Comparison of ENCODE assay signal across 8 mouse cellular contexts in genomic region chr2:93809931-93810330, GRCm38 (mm10). TPM values are rescaled to one million over a fixed set of nuclear protein-coding genes. Genes with fewer than 3 reads are reported as not detected.
DNase-seq lines count a peak whose midpoint lies in the region; TF ChIP-seq lines count a peak whose summit lies in the region.

No protein-coding gene starts in this region.

- peaks cover 2% of the 10 kb centered on the region; the same call in 1 of the 2 replicates for H3K79me2 ChIP-seq in heart, adult 2 months (replicated peaks; ENCODE audit: control insufficient read depth, insufficient read depth, low read length)

- TF ChIP-seq EP300 in heart, adult 2 months (IDR thresholded peaks at IDR 0.05; ENCODE audit: insufficient read depth, low read depth, low read length) = no peak

- H3K4me1 ChIP-seq in heart, adult 2 months (ENCODE audit: control insufficient read depth, insufficient read depth, low read length) = no peaks in the 10 kb centered on the region
- H3K4me1 ChIP-seq in small intestine, adult 2 months (ENCODE audit: control insufficient read depth, insufficient read depth, insufficient read length, low read length) = no peaks in the 10 kb centered on the region; the same call in 1 of the 2 replicates

- TF ChIP-seq POLR2A in heart, adult 2 months (IDR thresholded peaks at IDR 0.05; ENCODE audit: insufficient read depth, low read depth, low read length) = no peak
- no peak for TF ChIP-seq POLR2A in small intestine, adult 2 months (IDR thresholded peaks at IDR 0.05; ENCODE audit: low read depth, low read length)

- DNase-seq in heart, adult 2 months = peak; percentile 30 to 50
- DNase-seq in heart, adult 8-10 months (ENCODE audit: low spot score) = no peak
- peak; percentile 35 for DNase-seq in thymus, postnatal 25 days
- DNase-seq in thymus, postnatal 10 days (ENCODE audit: low spot score in 2 of 2) = no peak
- DNase-seq in embryo, embryonic 10.5 days (ENCODE audit: low spot score) = peak; percentile 61
- peak; percentile 68 to 72 for DNase-seq in kidney, postnatal 4 days
- no peak for DNase-seq in c-Kit-positive CD71-positive TER-119-positive erythroid progenitor cells, embryonic 14.5 days (ENCODE audit: low spot score)

- H3K27me3 ChIP-seq in heart, adult 2 months (ENCODE audit: control insufficient read depth, insufficient read depth, low read length) = no peaks in the 10 kb centered on the region
- no peaks in the 10 kb centered on the region for H3K27me3 ChIP-seq in small intestine, adult 2 months (ENCODE audit: control insufficient read depth, insufficient read depth, low read length)

- no peak overlapping the region for H3K27ac ChIP-seq in heart, adult 2 months
- H3K27ac ChIP-seq in small intestine, adult 2 months (ENCODE audit: insufficient read depth, low read depth, low read length) = no peak overlapping the region

- no peak overlapping the region for H3K9ac ChIP-seq in heart, adult 2 months (ENCODE audit: low read depth, low read length)

- WGBS in heart, adult 2 months = 8% methylated on average over 2 of the region's 2 CpGs
- 11% methylated on average over 2 of the region's 2 CpGs for WGBS in small intestine, adult 2 months

- H3K36me3 ChIP-seq in heart, adult 2 months (ENCODE audit: control insufficient read depth, insufficient read depth, low read length) = no peaks in the 10 kb centered on the region
- peaks cover 18% of the 10 kb centered on the region for H3K36me3 ChIP-seq in small intestine, adult 2 months (ENCODE audit: control insufficient read depth, insufficient read depth, low read length)

- no peak overlapping the region for H3K4me3 ChIP-seq in heart, adult 2 months
- H3K4me3 ChIP-seq in small intestine, adult 2 months (ENCODE audit: low read depth, low read length) = no peak overlapping the region

- TF ChIP-seq CTCF in heart, adult 2 months (IDR thresholded peaks at IDR 0.05) = peak; percentile 96; the same call in 1 of the 2 replicates
- TF ChIP-seq CTCF in small intestine, adult 2 months (IDR thresholded peaks at IDR 0.05; ENCODE audit: extremely low read depth, insufficient read length, insufficient replicate concordance, low read depth, low read length) = peak; percentile 84

- intact Hi-C loops in heart, adult 2 months (cut with DNase I) = loop anchor here (10.0 kb wide), 1 partner anchor 335 kb away; no protein-coding TSS in a partner anchor

RNA-seq across cellular contexts. Expression of gene Ext2, which starts 12.4 kb away (rescaled TPM):
- 10 to 100 TPM; 43.8 to 44.0 TPM for total RNA-seq in heart, adult 2 months (2021)
- polyA plus RNA-seq in heart, adult 2 months (2012; rRNA removed) = 28.9 and 36.9 TPM in 2 replicates
- 10 to 100 TPM; 40.9 to 43.0 (median 42.0) TPM for total RNA-seq in heart, adult 8-10 months (2022)
- 15.7 and 28.6 TPM in 2 replicates for polyA plus RNA-seq in small intestine, adult 2 months (2012; rRNA removed)

RNA-seq across cellular contexts. Expression of gene Accs, which starts 39.8 kb away (rescaled TPM):
- 1 to 10 TPM; 4.1 to 4.5 TPM for total RNA-seq in heart, adult 2 months (2021)
- 10.5 and 10.7 TPM in 2 replicates for polyA plus RNA-seq in heart, adult 2 months (2012; rRNA removed)
- 1 to 10 TPM; 4.1 to 9.5 (median 5.7) TPM for total RNA-seq in heart, adult 8-10 months (2022)
- polyA plus RNA-seq in small intestine, adult 2 months (2012; rRNA removed) = 4.6 and 6.2 TPM in 2 replicates

RNA-seq across cellular contexts. Expression of gene Accsl, which starts 59.0 kb away (rescaled TPM):
- total RNA-seq in heart, adult 2 months (2021) = not detected
- polyA plus RNA-seq in heart, adult 2 months (2012; rRNA removed) = 0.20 TPM in 1 of 2 replicates, not detected in the other
- total RNA-seq in heart, adult 8-10 months (2022) = not detected
- polyA plus RNA-seq in small intestine, adult 2 months (2012; rRNA removed) = not detected in 2 replicates

Comparison
In these comparisons a context has a peak if more than half of its experiments do, and no peak if none do; other contexts are left out.
1. DNase-seq: peak in heart, adult 2 months (2 of 2), thymus, postnatal 25 days (single experiment), embryo, embryonic 10.5 days (single experiment) and kidney, postnatal 4 days (2 of 2); none in heart, adult 8-10 months (single experiment), thymus, postnatal 10 days (0 of 2) and c-Kit-positive CD71-positive TER-119-positive erythroid progenitor cells, embryonic 14.5 days (single experiment).